Mouse (Mus musculus): ENCODE measurements around the gene Ddx6. TPM values are rescaled to one million over a fixed set of nuclear protein-coding genes. Genes with fewer than 3 reads are reported as not detected.

Ddx6 gene
- polyA plus RNA-seq, 1 experiment from 2014 or later, result 15.0 TPM

- peaks cover 26% of the 10 kb centered on the region for H3K36me3 ChIP-seq (ENCODE audit: control insufficient read depth, insufficient read depth, low read length)
Observed at GRCm38 (mm10) chr9:44640646-44641357, 36.1 kb downstream of the Ddx6 start.

GRCm38 (mm10) chr9:44641616-44642015, 36.9 kb downstream of the Ddx6 start:
- ATAC-seq (replicated peaks; ENCODE audit: insufficient number of reproducible peaks, low FRiP score, low TSS enrichment), result no peak
- H3K4me1 ChIP-seq (ENCODE audit: control insufficient read depth, insufficient read depth, low read length), result no peaks in the 10 kb centered on the region
- no peak overlapping the region for H3K27ac ChIP-seq (ENCODE audit: low read depth, low read length)

More at GRCm38 (mm10) chr9:44640646-44641357, 36.1 kb downstream of the Ddx6 start:
- 85% methylated on average over 3 of the region's 3 CpGs for WGBS (ENCODE audit: insufficient replicate concordance)
- no peak overlapping the region for H3K9ac ChIP-seq (ENCODE audit: low read depth, low read length)
- H3K27ac ChIP-seq (ENCODE audit: low read depth, low read length), result no peak overlapping the region
- no peak overlapping the region for H3K4me2 ChIP-seq
- no peaks in the 10 kb centered on the region for H3K27me3 ChIP-seq (ENCODE audit: control insufficient read depth, insufficient read depth, low read length)
- H3K4me3 ChIP-seq (ENCODE audit: low read depth, low read length), result no peak overlapping the region
- ATAC-seq (replicated peaks; ENCODE audit: insufficient number of reproducible peaks, low FRiP score, low TSS enrichment), result no peak
- H3K9me3 ChIP-seq (replicated peaks; ENCODE audit: control insufficient read depth, low read length), result no peaks in the 10 kb centered on the region
- no peaks in the 10 kb centered on the region for H3K4me1 ChIP-seq (ENCODE audit: control insufficient read depth, insufficient read depth, low read length)

GRCm38 (mm10) chr9:44643103-44643502, 38.4 kb downstream of the Ddx6 start:
- 92% methylated on average over 7 of the region's 7 CpGs for WGBS (ENCODE audit: insufficient replicate concordance)
- H3K4me2 ChIP-seq, result no peak overlapping the region
- peaks cover 7% of the 10 kb centered on the region for H3K36me3 ChIP-seq (ENCODE audit: control insufficient read depth, insufficient read depth, low read length)
- no peaks in the 10 kb centered on the region for H3K4me1 ChIP-seq (ENCODE audit: control insufficient read depth, insufficient read depth, low read length)
- no peaks in the 10 kb centered on the region for H3K9me3 ChIP-seq (replicated peaks; ENCODE audit: control insufficient read depth, low read length)
- H3K9ac ChIP-seq (ENCODE audit: low read depth, low read length), result no peak overlapping the region
- ATAC-seq (replicated peaks; ENCODE audit: insufficient number of reproducible peaks, low FRiP score, low TSS enrichment), result no peak
- H3K27me3 ChIP-seq (ENCODE audit: control insufficient read depth, insufficient read depth, low read length), result no peaks in the 10 kb centered on the region
- no peak overlapping the region for H3K27ac ChIP-seq (ENCODE audit: low read depth, low read length)
- no peak overlapping the region for H3K4me3 ChIP-seq (ENCODE audit: low read depth, low read length)

More at GRCm38 (mm10) chr9:44641616-44642015, 36.9 kb downstream of the Ddx6 start:
- peaks cover 19% of the 10 kb centered on the region for H3K36me3 ChIP-seq (ENCODE audit: control insufficient read depth, insufficient read depth, low read length)
- H3K9me3 ChIP-seq (replicated peaks; ENCODE audit: control insufficient read depth, low read length), result no peaks in the 10 kb centered on the region
- 83% methylated on average over 2 of the region's 2 CpGs for WGBS (ENCODE audit: insufficient replicate concordance)
- no peak overlapping the region for H3K4me2 ChIP-seq
- no peak overlapping the region for H3K4me3 ChIP-seq (ENCODE audit: low read depth, low read length)
- H3K27me3 ChIP-seq (ENCODE audit: control insufficient read depth, insufficient read depth, low read length), result no peaks in the 10 kb centered on the region
- no peak overlapping the region for H3K9ac ChIP-seq (ENCODE audit: low read depth, low read length)

GRCm38 (mm10) chr9:44644186-44644585, 39.5 kb downstream of the Ddx6 start:
- Histone ChIP-seq H3K4me1 (ENCODE audit: control insufficient read depth, insufficient read depth, low read length) (no peaks in the 10 kb centered on the region), H3K9ac (ENCODE audit: low read depth, low read length) (no peak overlapping the region), H3K9me3 (replicated peaks; ENCODE audit: control insufficient read depth, low read length) (no peaks in the 10 kb centered on the region), H3K36me3 (ENCODE audit: control insufficient read depth, insufficient read depth, low read length) (no peaks in the 10 kb centered on the region), H3K4me2 (no peak overlapping the region), H3K27me3 (ENCODE audit: control insufficient read depth, insufficient read depth, low read length) (no peaks in the 10 kb centered on the region), H3K4me3 (ENCODE audit: low read depth, low read length) (no peak overlapping the region), H3K27ac (ENCODE audit: low read depth, low read length) (no peak overlapping the region)
- ATAC-seq (replicated peaks; ENCODE audit: insufficient number of reproducible peaks, low FRiP score, low TSS enrichment), result no peak
- WGBS (ENCODE audit: insufficient replicate concordance), result 80% methylated on average over 2 of the region's 2 CpGs

- Histone ChIP-seq H3K4me2 (no peak overlapping the region), H3K27me3 (ENCODE audit: control insufficient read depth, insufficient read depth, low read length) (no peaks in the 10 kb centered on the region), H3K9me3 (replicated peaks; ENCODE audit: control insufficient read depth, low read length) (no peaks in the 10 kb centered on the region), H3K27ac (ENCODE audit: low read depth, low read length) (no peak overlapping the region), H3K4me3 (ENCODE audit: low read depth, low read length) (no peak overlapping the region), H3K36me3 (ENCODE audit: control insufficient read depth, insufficient read depth, low read length) (no peaks in the 10 kb centered on the region), H3K9ac (ENCODE audit: low read depth, low read length) (no peak overlapping the region), H3K4me1 (ENCODE audit: control insufficient read depth, insufficient read depth, low read length) (no peaks in the 10 kb centered on the region)
- 69% methylated on average over 5 of the region's 5 CpGs for WGBS (ENCODE audit: insufficient replicate concordance)
- no peak for ATAC-seq (replicated peaks; ENCODE audit: insufficient number of reproducible peaks, low FRiP score, low TSS enrichment)
Observed at GRCm38 (mm10) chr9:44645481-44645880, 40.8 kb downstream of the Ddx6 start.

- Histone ChIP-seq H3K4me1 (ENCODE audit: control insufficient read depth, insufficient read depth, low read length) (no peaks in the 10 kb centered on the region), H3K36me3 (ENCODE audit: control insufficient read depth, insufficient read depth, low read length) (no peaks in the 10 kb centered on the region), H3K27me3 (ENCODE audit: control insufficient read depth, insufficient read depth, low read length) (0 out of 2 replicates have a peak, but pooled peaks cover 3% of the 10 kb centered on the region), H3K9me3 (replicated peaks; ENCODE audit: control insufficient read depth, low read length) (no peaks in the 10 kb centered on the region), H3K4me2 (no peak overlapping the region), H3K9ac (ENCODE audit: low read depth, low read length) (no peak overlapping the region), H3K27ac (ENCODE audit: low read depth, low read length) (no peak overlapping the region), H3K4me3 (ENCODE audit: low read depth, low read length) (no peak overlapping the region)
- no peak for ATAC-seq (replicated peaks; ENCODE audit: insufficient number of reproducible peaks, low FRiP score, low TSS enrichment)
- WGBS (ENCODE audit: insufficient replicate concordance), result 48% methylated on average over 15 of the region's 15 CpGs
Observed at GRCm38 (mm10) chr9:44645924-44646323, 41.2 kb downstream of the Ddx6 start.

GRCm38 (mm10) chr9:44646366-44646765, 41.7 kb downstream of the Ddx6 start:
- Histone ChIP-seq H3K9me3 (replicated peaks; ENCODE audit: control insufficient read depth, low read length) (no peaks in the 10 kb centered on the region), H3K4me2 (no peak overlapping the region), H3K4me3 (ENCODE audit: low read depth, low read length) (no peak overlapping the region), H3K27me3 (ENCODE audit: control insufficient read depth, insufficient read depth, low read length) (0 out of 2 replicates have a peak, but pooled peaks cover 3% of the 10 kb centered on the region), H3K27ac (ENCODE audit: low read depth, low read length) (no peak overlapping the region), H3K36me3 (ENCODE audit: control insufficient read depth, insufficient read depth, low read length) (no peaks in the 10 kb centered on the region), H3K4me1 (ENCODE audit: control insufficient read depth, insufficient read depth, low read length) (no peaks in the 10 kb centered on the region), H3K9ac (ENCODE audit: low read depth, low read length) (no peak overlapping the region)
- ATAC-seq (replicated peaks; ENCODE audit: insufficient number of reproducible peaks, low FRiP score, low TSS enrichment), result no peak
- 75% methylated on average over 6 of the region's 6 CpGs for WGBS (ENCODE audit: insufficient replicate concordance)

- ATAC-seq (replicated peaks; ENCODE audit: insufficient number of reproducible peaks, low FRiP score, low TSS enrichment), result no peak
Observed at GRCm38 (mm10) chr9:44647026-44647425, 42.3 kb downstream of the Ddx6 start.

GRCm38 (mm10) chr9:44647656-44648055, 43.0 kb downstream of the Ddx6 start:
- H3K27ac ChIP-seq (ENCODE audit: low read depth, low read length), result no peak overlapping the region
- H3K36me3 ChIP-seq (ENCODE audit: control insufficient read depth, insufficient read depth, low read length), result no peaks in the 10 kb centered on the region
- 0 out of 2 replicates have a peak, but pooled peaks cover 3% of the 10 kb centered on the region for H3K27me3 ChIP-seq (ENCODE audit: control insufficient read depth, insufficient read depth, low read length)
- no peak overlapping the region for H3K9ac ChIP-seq (ENCODE audit: low read depth, low read length)
- H3K4me2 ChIP-seq, result no peak overlapping the region
- H3K4me1 ChIP-seq (ENCODE audit: control insufficient read depth, insufficient read depth, low read length), result no peaks in the 10 kb centered on the region
- WGBS (ENCODE audit: insufficient replicate concordance), result 79% methylated on average over 4 of the region's 4 CpGs
- H3K4me3 ChIP-seq (ENCODE audit: low read depth, low read length), result no peak overlapping the region
- no peak for ATAC-seq (replicated peaks; ENCODE audit: insufficient number of reproducible peaks, low FRiP score, low TSS enrichment)
- H3K9me3 ChIP-seq (replicated peaks; ENCODE audit: control insufficient read depth, low read length), result no peaks in the 10 kb centered on the region

More at GRCm38 (mm10) chr9:44647026-44647425, 42.3 kb downstream of the Ddx6 start:
- H3K9me3 ChIP-seq (replicated peaks; ENCODE audit: control insufficient read depth, low read length), result no peaks in the 10 kb centered on the region
- no peaks in the 10 kb centered on the region for H3K4me1 ChIP-seq (ENCODE audit: control insufficient read depth, insufficient read depth, low read length)
- 90% methylated on average over 8 of the region's 8 CpGs for WGBS (ENCODE audit: insufficient replicate concordance)
- H3K4me3 ChIP-seq (ENCODE audit: low read depth, low read length), result no peak overlapping the region
- H3K27ac ChIP-seq (ENCODE audit: low read depth, low read length), result no peak overlapping the region
- H3K4me2 ChIP-seq, result no peak overlapping the region
- H3K27me3 ChIP-seq (ENCODE audit: control insufficient read depth, insufficient read depth, low read length), result 0 out of 2 replicates have a peak, but pooled peaks cover 3% of the 10 kb centered on the region
- no peak overlapping the region for H3K9ac ChIP-seq (ENCODE audit: low read depth, low read length)
- no peaks in the 10 kb centered on the region for H3K36me3 ChIP-seq (ENCODE audit: control insufficient read depth, insufficient read depth, low read length)

Data from heart, embryonic 11.5 days (tissue).